Comparison of ENCODE assay signal across 8 mouse cellular contexts in genomic region chr3:53334051-53334450, GRCm38 (mm10).
DNase-seq lines count a peak whose midpoint lies in the region; ATAC-seq and TF ChIP-seq lines count a peak whose summit lies in the region.

No protein-coding gene starts in this region.

- DNase-seq in gastrocnemius, adult 2 months = peak; percentile 17
- no peak for DNase-seq in gastrocnemius, postnatal 25 days
- DNase-seq in Muller cell, postnatal 12 days (ENCODE audit: inconsistent ontology term) = peak; percentile 52
- no peak for DNase-seq in thymus, adult 2 months
- no peak for DNase-seq in gastrocnemius, postnatal 36 days

- no peak overlapping the region for H3K9ac ChIP-seq in embryonic facial prominence, embryonic 13.5 days
- no peak overlapping the region for H3K9ac ChIP-seq in limb, embryonic 13.5 days
- H3K9ac ChIP-seq in forebrain, embryonic 15.5 days (replicated peaks) = no peak overlapping the region

- TF ChIP-seq CTCF in gastrocnemius, adult 2 months (IDR thresholded peaks at IDR 0.05) = no peak
- TF ChIP-seq CTCF in thymus, adult 2 months (IDR thresholded peaks at IDR 0.05; ENCODE audit: borderline replicate concordance, control insufficient read depth, extremely low read depth, insufficient read depth, low read length, poor library complexity) = no peak

- peak overlapping the region; percentile 67 for H3K4me3 ChIP-seq in gastrocnemius, adult 2 months
- H3K4me3 ChIP-seq in embryonic facial prominence, embryonic 13.5 days = peak overlapping the region; percentile 21
- peak overlapping the region; percentile 24 for H3K4me3 ChIP-seq in limb, embryonic 13.5 days
- H3K4me3 ChIP-seq in forebrain, embryonic 15.5 days = no peak overlapping the region
- H3K4me3 ChIP-seq in thymus, adult 2 months (ENCODE audit: control insufficient read depth, insufficient read depth, low read length) = no peak overlapping the region

- no peak for TF ChIP-seq POLR2A in thymus, adult 2 months (IDR thresholded peaks at IDR 0.05; ENCODE audit: control insufficient read depth, extremely low read depth, insufficient read depth, low read length, poor library complexity)

- H3K27ac ChIP-seq in gastrocnemius, adult 2 months = no peak overlapping the region
- no peak overlapping the region for H3K27ac ChIP-seq in embryonic facial prominence, embryonic 13.5 days
- no peak overlapping the region for H3K27ac ChIP-seq in limb, embryonic 13.5 days
- H3K27ac ChIP-seq in forebrain, embryonic 15.5 days (replicated peaks) = no peak overlapping the region
- no peak overlapping the region for H3K27ac ChIP-seq in thymus, adult 2 months (ENCODE audit: control insufficient read depth, insufficient read depth, low read length)

- ATAC-seq in embryonic facial prominence, embryonic 13.5 days (ENCODE audit: insufficient number of reproducible peaks, insufficient read depth, low FRiP score, low TSS enrichment, low read depth) = no peak
- no peak for ATAC-seq in limb, embryonic 13.5 days (ENCODE audit: low FRiP score, low read depth)
- ATAC-seq in forebrain, embryonic 15.5 days (replicated peaks) = no peak

- intact Hi-C loops in gastrocnemius, adult 2 months (cut with DNase I) = no loop called here
- intact Hi-C loops in gastrocnemius, postnatal 36 days (cut with DNase I) = no loop called here

- 0 out of 2 replicates have a peak, but pooled peaks cover 3% of the 10 kb centered on the region for H3K4me1 ChIP-seq in embryonic facial prominence, embryonic 13.5 days
- peaks cover 9% of the 10 kb centered on the region; the same call in 1 of the 2 replicates for H3K4me1 ChIP-seq in limb, embryonic 13.5 days
- H3K4me1 ChIP-seq in forebrain, embryonic 15.5 days = no peaks in the 10 kb centered on the region
- no peaks in the 10 kb centered on the region for H3K4me1 ChIP-seq in thymus, adult 2 months (replicated peaks; ENCODE audit: control insufficient read depth, insufficient read depth, low read length)

- no peaks in the 10 kb centered on the region for H3K9me3 ChIP-seq in embryonic facial prominence, embryonic 13.5 days
- no peaks in the 10 kb centered on the region for H3K9me3 ChIP-seq in limb, embryonic 13.5 days
- no peaks in the 10 kb centered on the region for H3K9me3 ChIP-seq in forebrain, embryonic 15.5 days

- 39% methylated on average over 11 of the region's 11 CpGs for WGBS in embryonic facial prominence, embryonic 13.5 days
- WGBS in limb, embryonic 13.5 days = 45% methylated on average over 11 of the region's 11 CpGs
- 57% methylated on average over 11 of the region's 11 CpGs for WGBS in forebrain, embryonic 15.5 days
- WGBS in thymus, adult 2 months = 50% methylated on average over 11 of the region's 11 CpGs

- H3K4me2 ChIP-seq in embryonic facial prominence, embryonic 13.5 days = peak overlapping the region; percentile 46
- H3K4me2 ChIP-seq in limb, embryonic 13.5 days (replicated peaks) = peak overlapping the region; percentile 54
- H3K4me2 ChIP-seq in forebrain, embryonic 15.5 days (replicated peaks) = no peak overlapping the region

- H3K36me3 ChIP-seq in embryonic facial prominence, embryonic 13.5 days = no peaks in the 10 kb centered on the region
- no peaks in the 10 kb centered on the region for H3K36me3 ChIP-seq in limb, embryonic 13.5 days
- no peaks in the 10 kb centered on the region for H3K36me3 ChIP-seq in forebrain, embryonic 15.5 days
- H3K36me3 ChIP-seq in thymus, adult 2 months (ENCODE audit: control insufficient read depth, insufficient read depth, low read length) = no peaks in the 10 kb centered on the region

- H3K27me3 ChIP-seq in embryonic facial prominence, embryonic 13.5 days = peaks cover 21% of the 10 kb centered on the region
- H3K27me3 ChIP-seq in limb, embryonic 13.5 days = peaks cover 5% of the 10 kb centered on the region; the same call in 1 of the 2 replicates
- H3K27me3 ChIP-seq in forebrain, embryonic 15.5 days = no peaks in the 10 kb centered on the region
- H3K27me3 ChIP-seq in thymus, adult 2 months (ENCODE audit: control insufficient read depth, insufficient read depth, low read length) = no peaks in the 10 kb centered on the region

Comparison
In these comparisons a context has a peak if more than half of its experiments do, and no peak if none do; other contexts are left out.
1. DNase-seq: peak in gastrocnemius, adult 2 months (single experiment) and Muller cell, postnatal 12 days (single experiment); none in gastrocnemius, postnatal 25 days (single experiment), thymus, adult 2 months (single experiment) and gastrocnemius, postnatal 36 days (0 of 2).
2. H3K4me3 ChIP-seq: peak in gastrocnemius, adult 2 months (single experiment), embryonic facial prominence, embryonic 13.5 days (single experiment) and limb, embryonic 13.5 days (single experiment); none in forebrain, embryonic 15.5 days (single experiment) and thymus, adult 2 months (single experiment).